Mouse (Mus musculus) limb, embryonic 13.5 days (tissue): ENCODE measurements at regions not wholly inside any gene's neighbourhood (a gene's known extent, or its start where the extent isn't known, plus 50 kb on each side); places are given as distances from the start of the nearest gene placed in this dataset.
"Not testable (repeated sequence)": the region's sequence is repeated elsewhere in the genome, so short reads cannot be mapped to it uniquely, and the experiment has no call there.

Experiments used
- ATAC-seq: fragments of 200-750 bp; cut with Nextera tagmentation; 2 replicates; pipeline ENCODE4 v1.8.0; 2017; ENCODE audit warnings: low read depth, moderate number of reproducible peaks, moderate TSS enrichment; ENCODE audit not compliant: low FRiP score
- H3K27ac ChIP-seq: fragments of 300-500 bp; sonication (generic); 2 replicates; pipeline ENCODE4 v1.5.1; 2015; ENCODE audit warnings: inconsistent platforms, mild to moderate bottlenecking, moderate library complexity
- H3K27me3 ChIP-seq: fragments of 300-500 bp; sonication (generic); 2 replicates; pipeline ENCODE4 v1.6.1; 2015; ENCODE audit warnings: mild to moderate bottlenecking, inconsistent platforms
- H3K36me3 ChIP-seq: fragments of 300-500 bp; sonication (generic); 2 replicates; pipeline ENCODE4 v1.6.1; 2015; ENCODE audit warnings: inconsistent platforms, mild to moderate bottlenecking, moderate library complexity
- H3K4me1 ChIP-seq: fragments of 300-500 bp; sonication (generic); 2 replicates; pipeline ENCODE4 v1.6.1; 2015; ENCODE audit warnings: inconsistent platforms
- H3K4me2 ChIP-seq: fragments of 300-500 bp; sonication (generic); replicated peaks from 2 replicates; pipeline ENCODE4 v1.6.1; 2015; ENCODE audit warnings: inconsistent platforms, mild to moderate bottlenecking, moderate library complexity
- H3K4me3 ChIP-seq: fragments of 300-500 bp; sonication (generic); 2 replicates; pipeline ENCODE4 v1.5.1; 2015; ENCODE audit warnings: moderate library complexity, mild to moderate bottlenecking, inconsistent platforms
- H3K9ac ChIP-seq: fragments of 300-500 bp; sonication (generic); 2 replicates; pipeline ENCODE4 v1.6.1; 2015; ENCODE audit warnings: mild to moderate bottlenecking, inconsistent platforms
- H3K9me3 ChIP-seq: fragments of 300-500 bp; sonication (generic); 2 replicates; pipeline ENCODE4 v1.6.1; 2016; ENCODE audit warnings: inconsistent platforms
- WGBS: fragments of 180-500 bp; shearing (Covaris S2); methylation state at CpG from one replicate; pipeline ENCODE4 v1.1.7; 2015; 5-methylcytosine and 5-hydroxymethylcytosine counted together

DNA sequence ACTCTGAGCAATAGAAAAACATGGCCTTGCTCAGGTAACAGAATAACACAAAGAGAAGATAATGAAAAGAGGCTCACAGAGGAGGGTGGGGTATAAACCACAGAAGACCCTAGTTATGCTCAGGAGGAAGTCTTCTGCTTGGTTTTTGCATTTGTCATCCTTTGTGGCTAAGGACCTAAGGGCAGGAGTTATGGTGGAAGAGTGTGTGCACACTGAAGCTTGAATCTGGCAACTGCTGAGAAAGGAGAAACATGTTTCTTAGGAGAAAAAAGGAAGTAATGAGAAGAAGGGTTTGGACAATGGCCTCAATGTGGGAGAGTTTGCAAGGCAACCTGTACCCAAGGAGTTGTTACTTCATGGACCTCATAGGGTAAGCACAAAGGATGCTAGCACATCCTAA lies 106.8 kb upstream of the Nyap2 start:
- Histone ChIP-seq H3K9ac (no peak overlapping the region), H3K27ac (no peak overlapping the region), H3K27me3 (no peaks in the 10 kb centered on the region), H3K36me3 (no peaks in the 10 kb centered on the region), H3K4me3 (no peak overlapping the region), H3K9me3 (no peaks in the 10 kb centered on the region), H3K4me2 (no peak overlapping the region), H3K4me1 (no peaks in the 10 kb centered on the region)
- no peak for ATAC-seq

DNA sequence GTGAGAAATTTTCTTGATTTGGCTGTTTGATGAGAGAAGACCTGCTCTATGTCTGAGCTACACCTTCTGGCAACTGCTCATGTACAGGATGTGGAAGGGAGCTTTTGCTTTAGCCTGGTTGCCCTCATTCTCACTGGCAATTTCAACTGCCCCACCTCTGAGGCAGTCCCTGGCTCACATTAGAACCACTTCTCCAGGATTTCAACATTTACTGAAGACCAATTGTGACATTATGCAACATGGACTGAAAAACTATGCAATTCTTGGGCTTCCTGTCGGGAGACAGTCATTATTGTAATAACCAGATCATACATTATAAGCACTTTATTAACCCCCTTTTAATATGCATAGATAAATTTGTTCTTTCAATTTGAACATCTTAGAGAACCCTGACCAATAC lies 107.6 kb upstream of the Nyap2 start:
- H3K36me3 ChIP-seq: no peaks in the 10 kb centered on the region
- H3K9ac ChIP-seq: no peak overlapping the region
- H3K27me3 ChIP-seq: no peaks in the 10 kb centered on the region
- no peak overlapping the region for H3K27ac ChIP-seq
- no peaks in the 10 kb centered on the region for H3K9me3 ChIP-seq
- ATAC-seq: no peak
- H3K4me1 ChIP-seq: no peaks in the 10 kb centered on the region
- no peak overlapping the region for H3K4me2 ChIP-seq
- WGBS: 77% methylated on average over 1 of the region's 1 CpGs
- no peak overlapping the region for H3K4me3 ChIP-seq

DNA sequence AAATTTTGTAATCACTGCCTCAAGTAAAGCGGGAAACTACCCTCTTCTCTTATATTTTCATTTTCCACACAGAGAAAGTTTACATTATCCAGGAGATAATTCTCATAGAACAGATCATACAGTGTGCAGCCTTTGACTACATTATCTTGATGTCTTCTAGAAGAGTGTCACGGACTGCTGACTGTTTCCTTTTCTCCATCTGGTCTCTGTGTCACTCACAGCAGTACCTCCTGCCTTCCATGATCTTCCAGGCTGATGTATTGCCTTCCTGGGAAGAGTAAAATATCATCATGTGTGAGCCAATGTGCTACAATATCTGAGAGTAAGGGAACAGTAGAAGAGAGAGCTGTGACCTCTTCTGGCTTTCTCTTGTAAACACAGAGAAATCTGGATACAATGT lies 111.0 kb upstream of the Nyap2 start:
- ATAC-seq: no peak

DNA sequence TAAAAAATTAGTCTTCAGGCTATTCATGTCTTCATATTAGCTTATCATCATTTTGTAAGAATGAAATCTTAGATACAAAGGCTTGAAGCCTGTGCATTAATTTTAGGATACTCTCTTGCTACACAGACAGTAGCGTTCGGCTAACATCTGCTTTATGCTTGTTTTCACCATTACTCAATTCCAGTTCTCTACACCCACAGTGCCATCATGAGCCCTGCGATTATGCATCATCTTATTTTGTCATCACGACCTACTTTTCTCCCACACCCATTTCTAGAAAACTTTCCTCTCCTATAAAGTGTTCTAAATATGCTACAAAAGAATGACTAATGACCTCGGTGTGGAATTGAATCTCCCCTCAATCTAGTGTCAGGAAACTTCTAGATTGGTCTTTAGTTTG lies 112.4 kb upstream of the Nyap2 start:
- no peaks in the 10 kb centered on the region for H3K27me3 ChIP-seq
- H3K9ac ChIP-seq: no peak overlapping the region
- H3K27ac ChIP-seq: no peak overlapping the region
- no peak overlapping the region for H3K4me3 ChIP-seq
- H3K4me1 ChIP-seq: no peaks in the 10 kb centered on the region
- 86% methylated on average over 5 of the region's 5 CpGs for WGBS
- H3K4me2 ChIP-seq: no peak overlapping the region
- H3K9me3 ChIP-seq: no peaks in the 10 kb centered on the region
- no peaks in the 10 kb centered on the region for H3K36me3 ChIP-seq
- ATAC-seq: no peak

More for the DNA sequence above, 111.0 kb upstream of the Nyap2 start:
- WGBS: 78% methylated on average over 2 of the region's 2 CpGs
- H3K9me3 ChIP-seq: no peaks in the 10 kb centered on the region
- H3K9ac ChIP-seq: no peak overlapping the region
- no peaks in the 10 kb centered on the region for H3K27me3 ChIP-seq
- H3K36me3 ChIP-seq: no peaks in the 10 kb centered on the region
- no peak overlapping the region for H3K27ac ChIP-seq
- no peak overlapping the region for H3K4me2 ChIP-seq
- no peak overlapping the region for H3K4me3 ChIP-seq
- H3K4me1 ChIP-seq: no peaks in the 10 kb centered on the region

DNA sequence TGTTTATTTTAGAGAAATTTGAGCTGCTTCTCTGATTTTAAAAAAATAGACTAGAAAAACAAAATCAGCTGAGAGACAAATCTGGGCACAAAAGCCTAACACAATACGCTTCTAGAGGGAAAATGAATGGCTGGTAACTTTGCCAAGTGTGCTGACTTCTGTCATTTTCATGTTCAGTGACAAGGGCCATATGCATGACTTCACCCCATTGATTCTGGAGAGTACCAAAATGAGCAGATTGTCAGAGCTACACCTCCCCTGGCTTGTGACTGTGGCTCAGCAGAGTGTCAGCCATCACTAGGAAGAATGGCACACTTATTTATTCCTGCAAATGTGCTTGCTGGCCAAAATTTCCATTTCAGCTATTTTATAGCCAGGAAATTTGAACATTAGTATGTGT lies 112.9 kb upstream of the Nyap2 start:
- Histone ChIP-seq H3K4me2 (no peak overlapping the region), H3K36me3 (no peaks in the 10 kb centered on the region), H3K27me3 (no peaks in the 10 kb centered on the region), H3K4me1 (no peaks in the 10 kb centered on the region), H3K4me3 (no peak overlapping the region), H3K9ac (no peak overlapping the region), H3K27ac (no peak overlapping the region), H3K9me3 (no peaks in the 10 kb centered on the region)
- ATAC-seq: no peak
- 83% methylated on average over 1 of the region's 1 CpGs for WGBS

DNA sequence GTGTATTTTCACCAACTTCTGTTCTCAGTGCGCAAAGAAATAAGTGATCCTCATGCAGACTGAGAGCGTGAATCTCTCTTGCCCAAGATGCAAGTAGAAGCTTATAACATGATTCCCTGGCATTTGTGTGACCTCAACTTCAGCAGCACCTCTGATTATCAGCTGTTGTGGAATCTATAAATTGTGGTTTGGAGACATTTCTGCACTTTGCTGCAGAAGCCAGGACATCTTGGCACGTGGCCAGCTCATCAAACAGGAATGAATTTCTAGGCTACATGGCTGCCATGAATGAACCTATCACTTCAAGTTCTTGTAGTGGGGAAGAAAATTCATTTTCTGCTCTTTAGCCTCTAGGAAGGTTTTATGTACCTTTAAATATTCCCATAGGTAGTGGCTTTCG lies 126.3 kb upstream of the Nyap2 start:
- H3K4me2 ChIP-seq: no peak overlapping the region
- no peak overlapping the region for H3K27ac ChIP-seq
- no peak for ATAC-seq
- no peaks in the 10 kb centered on the region for H3K9me3 ChIP-seq
- H3K4me1 ChIP-seq: no peaks in the 10 kb centered on the region
- H3K4me3 ChIP-seq: no peak overlapping the region
- WGBS: 75% methylated on average over 4 of the region's 4 CpGs
- no peaks in the 10 kb centered on the region for H3K27me3 ChIP-seq
- no peaks in the 10 kb centered on the region for H3K36me3 ChIP-seq
- no peak overlapping the region for H3K9ac ChIP-seq

DNA sequence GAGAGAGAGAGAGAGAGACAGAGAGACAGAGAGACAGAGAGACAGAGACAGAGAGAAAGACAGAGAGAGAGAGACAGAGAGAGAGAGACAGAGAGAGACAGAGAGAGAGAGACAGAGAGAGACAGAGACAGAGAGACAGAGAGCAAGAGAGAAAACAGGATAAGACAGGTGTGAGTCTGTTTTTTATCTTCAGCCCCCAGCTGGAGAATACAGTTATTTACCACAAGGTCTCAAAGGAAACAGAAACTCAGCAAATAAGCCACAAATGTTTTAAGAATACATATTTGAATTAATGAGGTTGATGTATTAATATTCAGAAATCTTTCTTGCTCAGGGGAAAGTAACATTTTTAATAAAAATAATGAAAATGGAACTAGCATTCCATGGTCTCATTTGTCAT lies 130.7 kb upstream of the Nyap2 start:
- H3K36me3 ChIP-seq, H3K9me3 ChIP-seq, ATAC-seq, H3K4me2 ChIP-seq, H3K9ac ChIP-seq, H3K27ac ChIP-seq, H3K27me3 ChIP-seq, H3K4me1 ChIP-seq, H3K4me3 ChIP-seq: not testable (repeated sequence)

DNA sequence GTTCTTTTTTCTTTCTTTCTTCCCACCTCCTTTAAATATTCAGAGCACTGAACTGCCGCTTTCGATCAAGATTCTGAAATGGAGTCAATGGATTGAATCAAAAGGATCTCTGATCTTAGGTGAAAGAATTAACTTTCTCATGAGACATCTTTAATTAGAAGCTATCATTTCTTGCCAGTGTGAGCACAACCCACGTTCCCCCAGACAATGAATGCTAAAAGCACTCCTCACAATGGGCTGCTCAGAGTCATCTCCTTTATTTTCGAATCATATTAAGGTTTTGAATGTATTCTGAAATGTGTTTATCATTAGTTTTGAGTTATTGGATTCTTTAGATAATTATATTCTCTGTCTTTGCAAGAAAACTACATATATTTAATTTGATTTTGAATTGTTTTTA lies 137.4 kb upstream of the Nyap2 start:
- H3K4me2 ChIP-seq: no peak overlapping the region
- H3K9me3 ChIP-seq: no peaks in the 10 kb centered on the region
- no peaks in the 10 kb centered on the region for H3K27me3 ChIP-seq
- no peak overlapping the region for H3K9ac ChIP-seq
- no peaks in the 10 kb centered on the region for H3K36me3 ChIP-seq
- H3K4me1 ChIP-seq: no peaks in the 10 kb centered on the region
- H3K27ac ChIP-seq: no peak overlapping the region
- WGBS: 79% methylated on average over 4 of the region's 4 CpGs
- no peak for ATAC-seq
- no peak overlapping the region for H3K4me3 ChIP-seq

DNA sequence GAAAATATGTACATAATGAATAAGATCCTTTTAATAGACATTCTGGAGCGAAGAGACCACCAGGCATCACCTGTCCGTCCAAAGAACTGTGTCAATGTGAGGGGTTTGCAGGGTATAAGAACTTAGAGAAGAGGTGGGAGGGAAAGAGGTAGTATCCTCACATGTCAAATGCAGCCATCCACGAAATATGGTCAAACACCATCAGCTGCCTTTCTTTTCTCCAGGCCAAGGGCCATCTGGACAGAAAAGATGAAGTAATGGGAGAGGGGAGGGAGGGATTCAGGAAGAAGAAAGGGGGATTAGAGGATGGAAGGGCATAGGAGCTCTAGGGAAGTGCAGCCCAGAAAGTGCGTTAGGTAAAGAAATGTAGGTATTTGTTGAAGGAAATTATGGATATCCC lies 141.0 kb upstream of the Dock10 start:
- Histone ChIP-seq H3K4me2 (no peak overlapping the region), H3K9me3 (no peaks in the 10 kb centered on the region), H3K36me3 (no peaks in the 10 kb centered on the region), H3K4me3 (no peak overlapping the region), H3K4me1 (no peaks in the 10 kb centered on the region), H3K27me3 (no peaks in the 10 kb centered on the region), H3K9ac (no peak overlapping the region), H3K27ac (no peak overlapping the region)
- no peak for ATAC-seq
- WGBS: 75% methylated on average over 4 of the region's 4 CpGs

DNA sequence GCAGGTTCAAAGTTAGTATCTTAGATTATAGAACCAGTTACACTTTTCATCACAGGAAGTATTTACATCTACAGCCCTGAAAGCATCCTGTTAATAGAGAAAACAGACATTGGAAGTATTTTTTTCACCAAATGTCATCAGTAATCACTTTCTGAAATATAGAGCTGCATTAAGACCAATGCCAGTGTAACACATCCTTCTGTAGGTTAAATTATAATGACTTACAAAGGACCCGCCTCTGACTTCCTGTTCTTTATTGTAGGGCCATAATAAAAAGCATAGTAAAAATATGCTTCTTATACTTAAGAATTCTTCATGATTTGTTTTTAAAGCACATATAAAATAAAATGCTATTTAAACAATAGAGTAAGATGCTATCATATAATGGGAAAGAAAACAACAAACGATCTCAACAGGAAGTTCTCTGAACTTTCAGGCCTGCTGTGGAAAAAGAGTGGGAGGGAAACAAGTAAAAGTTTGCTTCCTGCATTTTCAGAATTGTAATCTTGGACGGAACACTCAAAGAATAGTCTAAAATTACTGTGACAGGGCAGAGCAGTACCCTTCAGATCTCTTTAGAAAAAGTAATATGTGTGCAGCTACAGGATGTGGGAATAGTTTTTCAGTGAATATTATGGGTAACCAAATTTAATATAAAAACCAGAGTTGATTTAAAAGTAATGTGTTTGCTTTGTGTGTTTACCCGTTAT lies 116.0 kb upstream of the Dock10 start:
- H3K9ac ChIP-seq: no peak overlapping the region
- H3K36me3 ChIP-seq: no peaks in the 10 kb centered on the region
- 65% methylated on average over 4 of the region's 4 CpGs for WGBS
- no peak overlapping the region for H3K27ac ChIP-seq
- no peaks in the 10 kb centered on the region for H3K27me3 ChIP-seq
- no peaks in the 10 kb centered on the region for H3K4me1 ChIP-seq
- ATAC-seq: no peak
- no peaks in the 10 kb centered on the region for H3K9me3 ChIP-seq
- no peak overlapping the region for H3K4me3 ChIP-seq
- no peak overlapping the region for H3K4me2 ChIP-seq

DNA sequence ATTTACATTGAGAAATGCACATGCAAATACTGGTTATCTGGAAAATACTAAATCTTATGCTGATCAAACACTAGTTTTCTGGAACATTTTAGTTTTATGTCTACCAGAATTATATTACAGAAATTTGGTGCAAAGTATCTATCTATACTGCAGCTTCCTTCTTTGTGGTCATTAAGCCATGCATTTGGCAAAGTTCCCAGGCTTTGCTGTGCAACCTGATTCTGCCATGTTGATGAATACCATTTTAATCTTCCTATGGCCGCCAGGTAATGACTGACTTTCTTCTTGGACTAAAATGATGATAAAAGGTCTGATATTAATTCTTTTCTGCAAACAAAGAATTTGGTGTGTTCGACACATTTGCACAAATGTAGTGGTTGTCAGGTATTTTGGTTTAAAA lies 115.3 kb upstream of the Dock10 start:
- Histone ChIP-seq H3K27me3 (no peaks in the 10 kb centered on the region), H3K4me3 (no peak overlapping the region), H3K27ac (no peak overlapping the region), H3K4me2 (no peak overlapping the region), H3K36me3 (no peaks in the 10 kb centered on the region), H3K4me1 (no peaks in the 10 kb centered on the region), H3K9me3 (no peaks in the 10 kb centered on the region), H3K9ac (no peak overlapping the region)
- WGBS: 66% methylated on average over 2 of the region's 2 CpGs
- no peak for ATAC-seq

DNA sequence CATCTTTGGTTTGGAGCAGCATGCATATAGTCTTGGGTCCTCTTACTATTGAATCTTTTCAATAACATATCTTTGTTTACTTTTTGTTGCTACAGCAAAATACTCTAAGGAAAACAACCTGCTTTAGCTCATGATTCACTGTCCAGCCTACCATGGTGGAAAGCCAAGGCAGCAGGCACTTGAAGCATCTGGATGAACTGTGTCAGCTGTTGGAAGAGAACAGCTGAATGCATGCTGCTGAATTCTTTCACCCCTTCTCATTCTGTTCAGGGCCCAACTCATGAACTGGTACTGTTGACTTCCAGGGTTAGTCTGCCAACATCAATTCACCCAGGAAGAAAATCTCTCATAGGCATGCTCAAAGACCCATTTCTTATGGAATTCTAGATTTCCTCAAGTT lies 110.5 kb upstream of the Dock10 start:
- ATAC-seq: no peak
- H3K9me3 ChIP-seq: no peaks in the 10 kb centered on the region
- H3K36me3 ChIP-seq: no peaks in the 10 kb centered on the region
- no peak overlapping the region for H3K4me2 ChIP-seq
- H3K4me1 ChIP-seq: no peaks in the 10 kb centered on the region
- no peak overlapping the region for H3K9ac ChIP-seq
- H3K27ac ChIP-seq: no peak overlapping the region
- H3K27me3 ChIP-seq: no peaks in the 10 kb centered on the region
- no peak overlapping the region for H3K4me3 ChIP-seq

DNA sequence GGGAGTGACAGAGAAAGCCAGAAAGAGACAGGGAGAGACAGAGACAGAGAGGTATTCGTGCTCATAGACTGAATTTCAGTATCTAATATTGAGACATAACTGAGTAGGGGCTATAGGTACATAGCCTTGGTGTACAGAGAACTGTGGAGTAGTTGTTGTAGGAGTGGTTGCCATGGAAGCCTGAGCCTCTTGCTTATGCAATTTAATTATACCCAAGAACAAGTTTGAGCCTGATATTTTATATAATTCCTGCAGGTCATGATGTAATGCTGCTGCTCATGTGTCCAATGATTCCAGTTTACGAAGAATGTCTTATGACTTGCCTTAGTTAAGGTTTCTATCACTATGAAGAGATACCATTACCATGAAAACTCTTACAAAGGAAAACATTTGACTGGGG lies 98.7 kb upstream of the Dock10 start:
- H3K4me3 ChIP-seq: no peak overlapping the region
- H3K9ac ChIP-seq: no peak overlapping the region
- H3K27me3 ChIP-seq: no peaks in the 10 kb centered on the region
- 69% methylated on average over 2 of the region's 2 CpGs for WGBS
- H3K4me2 ChIP-seq: no peak overlapping the region
- H3K36me3 ChIP-seq: no peaks in the 10 kb centered on the region
- no peak for ATAC-seq
- no peaks in the 10 kb centered on the region; the same call in 1 of the 2 replicates for H3K4me1 ChIP-seq
- H3K27ac ChIP-seq: no peak overlapping the region
- H3K9me3 ChIP-seq: no peaks in the 10 kb centered on the region
